Mouse (Mus musculus) cerebellum, adult (tissue): ENCODE measurements at regions not wholly inside any gene's neighbourhood (a gene's known extent, or its start where the extent isn't known, plus 50 kb on each side); places are given as distances from the start of the nearest gene placed in this dataset.
A peak's percentile ranks its signal among the peaks of the same experiment; 100 is the strongest.

ENCODE experiments used
- ATAC-seq: cut with Nextera tagmentation; 2 replicates; pipeline ENCODE4 v1.9.2; 2017; ENCODE audit warnings: mild to moderate bottlenecking, moderate library complexity, mixed read lengths; ENCODE audit not compliant: insufficient number of reproducible peaks, low FRiP score, low TSS enrichment

DNA sequence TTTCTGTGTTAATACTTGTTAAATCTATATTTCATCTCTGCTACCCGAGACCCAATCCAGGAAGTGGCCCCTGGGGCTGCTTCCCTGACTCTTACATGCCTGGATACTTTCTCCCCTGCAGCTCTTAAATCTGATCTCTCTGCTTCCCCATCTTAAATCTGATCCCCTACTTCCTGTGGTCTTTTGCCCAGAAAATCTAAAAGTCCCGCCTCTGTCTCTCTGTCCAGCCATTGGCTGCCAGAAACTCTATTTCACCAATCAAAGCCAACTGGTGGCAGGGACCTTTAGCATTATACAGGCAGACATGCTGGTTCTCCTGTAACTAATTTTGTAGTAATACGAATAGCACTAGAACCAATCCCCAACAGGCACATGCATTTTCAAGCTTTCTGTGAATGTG, 59.0 kb upstream of the Ccdc91 start:
- no peak for ATAC-seq

DNA sequence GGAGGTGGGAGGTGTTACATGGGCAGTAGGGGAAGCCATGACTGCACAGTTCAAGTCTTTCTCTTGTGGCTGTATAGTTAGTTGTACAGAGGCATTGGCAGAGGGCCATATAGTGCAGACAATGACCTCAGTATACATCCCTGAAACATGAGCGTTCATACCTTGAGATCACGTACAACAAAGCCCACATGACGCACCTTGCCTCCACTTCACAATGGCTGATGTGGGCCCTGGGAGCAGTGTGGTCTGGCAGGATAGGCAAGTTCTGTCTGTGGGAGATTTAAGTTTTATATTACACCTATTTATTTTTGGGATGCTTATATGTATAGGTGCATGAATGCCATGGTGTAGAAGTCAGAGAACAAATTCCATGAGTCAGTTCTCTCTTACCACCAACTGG, 61.9 kb upstream of the Ccdc91 start:
- ATAC-seq, result no peak

DNA sequence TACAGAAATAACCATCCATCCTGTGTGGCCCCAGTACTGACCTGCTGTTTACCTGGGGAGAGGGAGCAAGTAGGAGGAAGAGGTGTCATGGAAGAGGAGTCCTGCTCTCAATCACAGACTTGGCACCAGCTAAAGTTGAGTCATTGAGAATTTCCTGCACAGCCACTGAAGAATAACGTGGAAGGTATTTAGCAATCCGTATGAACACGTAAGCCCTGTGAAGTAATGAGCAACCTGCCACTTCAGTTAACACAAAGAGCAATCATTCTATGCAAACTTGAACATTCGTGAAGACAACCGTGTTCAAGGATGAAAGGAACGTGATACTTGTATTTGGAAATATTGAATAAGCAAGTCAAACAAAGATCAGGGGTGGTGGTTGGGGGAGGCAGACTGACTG, 77.6 kb upstream of the Ccdc91 start:
- no peak for ATAC-seq

DNA sequence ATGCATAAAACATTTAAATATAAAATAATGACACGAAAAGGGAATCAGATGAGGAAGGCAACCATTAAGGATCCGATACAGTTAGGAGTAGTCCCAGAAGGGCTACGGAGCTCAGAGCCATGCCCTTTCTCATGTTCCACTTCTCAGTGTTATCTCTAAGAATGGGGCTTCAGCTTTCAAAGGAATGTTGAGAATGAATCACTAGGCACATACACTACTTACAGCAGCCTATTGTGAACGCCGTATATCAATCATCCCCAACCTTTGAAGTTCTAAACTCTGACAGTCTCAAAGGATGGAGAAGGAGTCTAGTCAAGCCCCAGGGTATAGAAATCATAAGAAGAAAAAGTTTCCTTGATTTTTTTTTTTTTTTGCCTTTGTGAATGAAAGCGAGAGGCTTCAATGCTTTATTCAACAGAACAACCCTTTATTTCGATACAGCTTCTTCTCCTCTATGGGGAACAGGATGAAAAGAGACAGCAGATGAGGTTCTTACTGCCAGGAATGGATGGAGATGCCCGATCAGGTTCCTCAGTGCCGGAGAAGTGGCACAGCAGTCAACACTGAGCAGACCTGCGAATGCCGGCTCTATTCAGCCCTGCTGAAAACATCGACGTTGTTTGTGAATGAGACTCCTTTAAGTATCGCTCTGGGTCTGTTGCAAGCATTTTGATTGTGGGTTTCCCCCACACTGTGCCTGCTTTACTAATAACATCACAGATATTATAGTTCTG, 84.0 kb upstream of the Ccdc91 start:
- no peak for ATAC-seq

DNA sequence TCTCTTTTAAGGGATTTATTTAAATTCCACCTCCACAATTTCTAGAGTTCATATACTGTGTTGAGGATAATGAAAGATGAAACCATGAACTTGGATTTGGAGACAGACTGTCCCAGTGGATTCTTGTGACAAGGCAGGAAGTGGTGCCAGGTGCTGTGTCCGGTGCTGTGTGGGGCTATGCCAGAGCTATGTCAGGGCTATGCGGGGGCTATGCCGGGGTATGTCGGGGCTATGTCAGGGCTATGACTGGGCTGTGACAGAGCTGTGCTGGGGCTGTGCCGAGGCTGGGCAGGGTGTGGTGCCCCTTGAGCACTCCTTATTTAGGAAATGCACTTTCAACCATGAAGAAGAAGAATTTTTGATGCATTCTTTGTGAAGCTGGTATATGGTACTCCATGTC, 85.1 kb upstream of the Ccdc91 start:
- ATAC-seq, result no peak

DNA sequence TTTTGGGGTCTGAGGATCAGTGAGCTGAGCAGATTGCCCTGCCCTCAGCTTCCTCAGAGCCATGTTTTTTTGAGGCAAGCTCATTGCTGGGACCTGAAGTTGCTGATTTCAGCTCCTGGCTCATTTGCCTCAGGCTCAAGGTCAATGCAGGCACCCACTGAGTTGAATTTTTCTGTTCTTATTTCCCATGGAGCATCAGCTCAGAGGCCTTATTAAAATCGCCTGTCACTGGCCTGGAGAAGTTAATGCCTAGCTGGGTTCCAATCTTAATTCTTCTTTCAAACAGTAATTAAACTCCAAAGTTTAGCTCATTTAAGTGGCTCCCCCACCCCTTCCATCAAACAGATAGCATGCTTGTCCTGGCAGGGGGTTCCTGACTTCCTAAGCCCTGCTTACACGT, 86.9 kb upstream of the Ccdc91 start:
- ATAC-seq, result no peak

DNA sequence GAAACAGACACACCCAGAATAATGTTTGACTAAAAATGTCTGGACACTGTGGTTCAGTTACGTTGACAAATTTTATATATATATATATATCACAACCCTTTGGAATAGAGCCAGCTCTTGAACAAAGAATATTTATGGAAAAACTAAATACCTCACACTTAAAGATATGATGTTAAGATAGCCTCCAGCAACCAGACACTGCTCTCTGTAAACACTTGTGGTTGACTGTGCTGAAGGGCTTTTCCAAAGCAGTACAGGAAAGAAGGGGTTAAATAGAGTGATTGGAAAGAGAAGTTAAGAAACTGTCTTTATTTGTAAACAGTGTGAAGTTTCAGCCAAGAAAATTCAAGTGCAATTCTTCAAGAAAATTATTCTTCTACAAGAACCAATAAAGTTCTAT, 90.0 kb upstream of the Ccdc91 start:
- no peak for ATAC-seq

DNA sequence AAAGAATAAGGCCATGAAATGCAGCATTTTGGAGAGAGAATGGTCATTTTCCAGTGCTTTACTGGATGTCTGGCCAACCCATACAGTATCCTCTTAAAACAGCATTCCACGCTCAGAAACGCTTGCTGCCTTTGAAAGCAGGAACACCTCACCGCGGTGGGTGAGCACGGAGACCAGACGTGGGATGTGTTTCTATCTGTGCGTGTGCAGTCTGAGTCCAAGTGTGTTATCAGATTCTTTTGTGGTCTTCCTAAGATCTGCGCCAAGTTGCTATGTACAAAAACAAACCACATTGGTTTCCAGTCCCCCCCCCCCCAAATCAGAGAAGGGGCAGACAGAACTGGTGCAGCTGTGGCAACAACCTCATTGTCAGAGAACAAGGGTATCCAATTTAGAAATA, 95.1 kb upstream of the Ccdc91 start:
- ATAC-seq, result no peak

DNA sequence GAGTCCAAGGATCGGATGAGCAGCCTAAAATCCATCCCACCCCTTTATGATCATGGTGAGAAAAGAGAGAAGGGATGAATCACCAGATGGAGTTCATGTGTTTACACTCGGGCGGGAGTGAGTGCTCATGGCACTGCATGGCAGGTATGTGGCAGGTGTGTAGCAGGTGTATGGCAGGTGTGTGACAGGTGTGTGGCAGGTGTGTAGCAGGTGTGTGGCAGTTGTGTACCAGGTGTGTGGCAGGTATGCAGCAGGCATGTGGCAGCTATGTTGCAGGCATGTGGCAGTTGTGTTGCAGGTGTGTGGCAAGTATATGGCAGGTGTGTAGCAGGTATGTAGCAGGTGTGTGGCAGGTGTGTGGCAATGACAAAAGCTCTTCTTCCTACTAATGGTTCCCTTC, 97.9 kb upstream of the Ccdc91 start:
- no peak for ATAC-seq

DNA sequence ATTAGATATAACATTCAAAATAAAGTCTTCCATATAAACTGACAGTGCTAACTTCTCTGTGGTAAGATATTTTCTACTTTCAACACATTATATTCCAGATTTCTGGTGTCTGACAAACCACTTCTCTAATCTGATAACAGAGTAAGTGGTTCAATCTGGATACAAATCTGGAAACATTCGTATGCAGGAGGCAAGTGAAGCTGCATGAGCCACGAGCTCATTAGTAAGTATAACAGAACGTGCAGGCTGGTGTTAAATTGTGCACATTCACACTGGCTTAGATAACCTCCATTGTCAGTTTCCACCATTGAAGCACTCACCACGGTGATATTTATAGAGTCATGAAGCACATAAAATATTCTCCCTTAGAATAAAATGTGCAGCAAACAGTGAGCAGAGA, 103.9 kb upstream of the Ccdc91 start:
- ATAC-seq, result no peak

DNA sequence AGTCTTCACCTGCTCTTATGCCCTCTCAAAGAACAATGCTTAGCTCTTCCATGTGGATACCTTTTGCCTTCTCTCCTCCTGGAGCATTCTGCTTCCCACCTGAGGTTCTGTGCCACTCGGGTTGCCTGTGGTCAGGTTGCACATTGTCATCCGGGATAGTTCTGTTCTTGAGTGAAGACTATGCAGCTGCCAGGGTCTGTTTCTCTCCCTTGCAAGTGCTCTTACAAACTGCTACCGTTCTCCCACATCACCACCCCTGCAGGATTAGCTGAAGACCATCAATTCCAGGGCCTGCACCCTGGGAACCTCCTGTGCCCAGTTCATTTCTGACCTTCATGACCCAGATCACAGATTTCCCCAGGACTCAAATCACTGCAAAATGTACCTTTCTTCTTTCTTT, 104.3 kb upstream of the Ccdc91 start:
- ATAC-seq, result no peak

DNA sequence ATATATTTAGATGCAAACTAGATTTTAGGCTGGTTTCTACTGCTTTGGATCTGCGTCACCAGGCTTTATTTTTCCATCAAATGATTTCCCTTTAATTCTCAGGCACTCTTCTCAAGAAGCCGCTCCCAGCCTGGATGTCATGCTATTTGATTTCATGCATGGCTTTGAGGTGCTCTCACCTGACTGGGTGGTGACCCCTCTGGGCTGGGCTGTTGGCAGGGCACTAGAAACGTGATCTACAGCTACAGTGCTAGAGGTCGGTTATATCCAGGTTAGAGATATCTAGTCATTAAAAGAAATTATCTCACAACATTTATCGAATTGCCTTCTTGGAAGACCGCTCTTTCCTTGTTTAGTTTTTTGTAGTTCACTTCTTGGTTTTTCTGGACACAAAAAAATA, 98.9 kb upstream of the Pthlh start:
- no peak for ATAC-seq

DNA sequence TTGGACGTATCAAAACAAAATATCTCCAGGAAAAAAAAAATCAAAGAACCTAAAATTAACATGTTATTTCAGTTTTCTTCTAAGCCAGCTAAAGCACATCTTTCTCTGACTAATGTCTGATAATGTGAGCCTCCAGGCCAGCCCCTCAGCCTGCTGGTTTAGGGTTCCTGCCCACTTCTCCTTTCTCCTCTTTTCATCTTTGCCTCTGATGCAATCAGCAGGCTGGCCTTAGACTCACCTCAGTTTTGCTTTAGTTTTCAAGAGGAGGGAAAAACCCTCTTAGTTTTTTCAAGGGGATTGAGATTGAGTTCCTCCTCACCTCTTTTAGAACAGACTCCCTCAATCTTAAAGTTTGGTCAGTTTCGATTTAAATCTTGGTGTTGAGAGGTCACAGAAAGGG, 93.0 kb upstream of the Pthlh start:
- ATAC-seq, result no peak

DNA sequence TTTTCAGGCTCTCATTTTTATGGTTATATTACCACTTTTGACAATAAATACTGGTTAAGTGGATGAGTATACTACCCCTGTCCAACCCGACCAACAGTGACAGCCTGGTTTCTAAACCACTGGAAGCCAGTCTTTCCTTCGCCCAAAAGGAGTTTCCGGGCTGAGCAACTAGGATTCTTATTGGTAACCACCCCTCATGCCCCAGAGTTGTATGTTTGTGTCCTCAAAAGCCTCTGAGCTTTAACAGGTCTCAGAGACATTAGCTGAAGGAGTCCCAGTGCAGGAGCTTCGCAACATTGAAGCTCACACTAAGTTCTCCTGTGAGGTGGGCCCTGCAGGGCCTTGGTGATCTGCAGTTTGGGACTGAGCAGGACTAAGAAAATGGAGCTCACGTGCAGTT, 92.6 kb upstream of the Pthlh start:
- ATAC-seq, result no peak

DNA sequence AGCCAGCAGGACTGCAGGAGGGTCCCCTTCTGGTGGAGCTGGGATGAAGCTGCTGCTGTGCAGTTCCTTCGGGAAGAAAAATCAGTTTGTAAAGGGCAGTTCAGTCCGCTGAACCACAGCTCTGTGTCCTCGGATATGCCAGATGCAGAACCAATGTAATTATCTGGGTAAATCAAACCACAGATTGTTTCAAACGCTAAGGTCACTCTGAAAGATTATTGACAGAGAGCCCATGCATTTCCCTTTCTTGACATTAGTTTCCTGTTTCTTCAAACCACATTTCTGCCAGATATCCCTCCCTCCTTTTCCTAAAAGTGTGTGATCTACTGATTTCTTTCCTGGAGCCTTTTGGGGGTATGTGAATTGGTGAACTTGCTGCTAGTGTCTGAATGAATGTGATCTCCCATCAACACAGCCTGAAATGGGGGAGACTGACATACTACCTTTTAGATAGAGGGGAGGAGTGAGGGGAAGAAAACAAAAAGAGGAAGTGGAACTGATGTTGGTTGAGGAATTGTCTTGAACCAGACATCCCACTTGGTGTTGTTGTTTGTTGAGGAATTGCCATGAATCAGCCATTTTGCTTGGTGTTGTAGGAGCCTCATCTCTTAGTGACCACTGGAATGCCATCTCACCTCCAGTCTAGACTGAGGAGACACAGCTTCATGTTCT, 85.7 kb upstream of the Pthlh start:
- no peak for ATAC-seq

DNA sequence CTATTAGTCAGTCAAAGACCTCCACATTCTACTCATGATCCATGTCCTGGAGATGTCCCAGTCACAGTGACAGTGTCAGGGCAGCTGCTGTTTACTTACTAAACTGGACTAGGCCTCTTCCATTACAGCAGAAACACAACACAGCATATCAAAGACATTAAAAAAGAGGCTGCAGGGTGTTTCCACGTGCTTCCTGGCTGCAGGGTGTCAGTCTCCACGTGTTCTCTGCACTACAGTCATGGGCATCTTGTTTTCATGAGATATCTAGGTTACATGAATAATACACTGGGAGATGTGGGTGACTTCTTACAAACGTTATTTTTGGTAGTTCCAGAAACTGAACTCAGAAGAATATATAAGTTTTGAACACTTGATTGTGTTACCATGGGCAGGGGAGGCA, 84.6 kb upstream of the Pthlh start:
- no peak for ATAC-seq

DNA sequence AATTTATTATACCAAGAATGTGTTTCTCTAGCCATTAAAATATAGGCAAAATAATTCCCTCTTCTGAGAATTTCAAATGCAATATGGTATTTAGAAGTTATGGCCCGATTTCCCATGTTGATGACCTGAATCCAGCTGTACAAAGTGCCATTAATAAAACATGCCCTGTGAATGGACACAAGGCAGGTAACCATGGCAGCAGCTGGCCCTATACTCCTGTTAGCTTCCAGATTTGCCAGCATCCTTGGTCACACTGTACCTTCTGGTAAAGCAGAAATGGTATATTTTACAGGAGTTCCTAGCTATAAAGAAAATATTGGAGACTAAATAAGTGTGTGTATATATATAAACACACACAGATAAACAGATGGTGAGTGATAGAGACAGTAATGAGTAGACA, 77.1 kb upstream of the Pthlh start:
- ATAC-seq, result no peak

DNA sequence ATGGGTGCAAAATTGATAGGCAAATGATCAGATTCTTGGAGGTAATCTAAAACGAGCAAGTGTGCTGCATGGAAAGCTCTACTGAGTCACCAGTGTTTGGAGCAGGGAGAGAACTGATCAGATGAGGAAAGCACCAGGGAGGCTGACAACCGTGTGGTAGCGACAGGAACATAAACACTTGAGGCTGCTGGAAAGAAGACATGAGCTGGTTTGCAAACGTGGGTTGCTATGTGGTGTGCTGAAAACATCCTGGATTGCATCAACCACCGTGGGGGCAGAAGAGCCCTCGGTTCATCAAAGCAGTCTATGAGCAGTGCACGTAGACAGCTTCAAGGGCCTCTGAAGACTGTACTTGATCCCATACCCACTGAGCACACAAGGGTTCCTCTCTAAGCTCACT, 69.0 kb upstream of the Pthlh start:
- no peak for ATAC-seq

DNA sequence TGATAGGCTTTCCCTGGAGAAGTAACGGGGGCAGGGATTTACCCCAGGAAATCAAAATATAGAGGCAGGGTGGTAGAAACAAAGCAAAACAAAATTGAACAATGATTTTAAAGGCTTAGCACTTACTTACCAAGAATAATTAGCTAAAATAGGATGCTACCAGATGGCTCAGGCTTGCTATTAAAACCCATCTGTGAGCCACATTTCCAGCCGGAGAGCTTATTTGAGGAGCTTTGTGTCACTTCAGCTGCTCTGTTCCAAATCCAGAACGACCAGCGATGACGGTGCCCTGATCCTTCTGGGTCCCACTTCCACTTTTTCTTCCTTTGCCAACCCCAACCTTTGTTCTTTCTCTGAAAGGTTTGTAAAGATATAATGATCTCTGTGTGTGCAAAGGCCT, 65.2 kb upstream of the Pthlh start:
- ATAC-seq, result no peak

DNA sequence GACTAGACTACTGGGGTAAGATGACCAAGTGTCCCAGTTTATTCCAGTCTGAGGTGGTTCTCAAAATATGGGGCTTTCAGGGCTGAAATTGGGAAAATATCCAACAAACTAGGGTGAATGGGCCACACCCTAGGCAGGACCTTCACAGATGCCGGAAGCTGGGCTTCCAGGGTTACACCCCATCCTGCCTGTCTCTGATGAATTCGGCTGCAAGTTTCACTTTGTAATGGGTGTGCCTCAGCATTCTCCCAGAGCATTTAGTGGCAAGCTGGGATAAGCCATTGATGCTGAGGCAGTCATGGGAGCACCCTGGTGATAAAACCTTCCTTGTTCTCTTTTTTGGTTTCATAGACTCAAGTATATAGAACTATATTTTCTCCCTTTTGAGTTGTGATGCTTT, 60.4 kb upstream of the Pthlh start:
- no peak for ATAC-seq

DNA sequence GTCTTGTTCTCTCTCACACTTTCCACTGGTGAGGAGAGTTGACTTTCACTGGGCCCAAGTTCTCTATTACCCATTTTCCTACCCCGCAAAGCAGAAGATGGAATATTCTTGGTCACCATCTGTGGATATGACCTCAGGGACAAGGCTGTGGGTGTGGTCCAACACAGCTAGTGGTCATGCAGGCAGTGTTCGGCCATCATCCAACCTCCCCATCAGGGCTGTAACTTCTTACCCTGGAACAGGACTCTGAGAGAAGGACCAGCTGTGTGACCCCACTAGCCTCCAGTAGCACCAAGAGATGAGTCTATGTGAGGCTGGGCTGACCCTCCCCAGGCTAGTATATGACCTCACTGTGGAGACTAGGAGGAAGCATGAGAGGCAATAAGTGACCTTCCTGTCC, 54.1 kb upstream of the Pthlh start:
- no peak for ATAC-seq

DNA sequence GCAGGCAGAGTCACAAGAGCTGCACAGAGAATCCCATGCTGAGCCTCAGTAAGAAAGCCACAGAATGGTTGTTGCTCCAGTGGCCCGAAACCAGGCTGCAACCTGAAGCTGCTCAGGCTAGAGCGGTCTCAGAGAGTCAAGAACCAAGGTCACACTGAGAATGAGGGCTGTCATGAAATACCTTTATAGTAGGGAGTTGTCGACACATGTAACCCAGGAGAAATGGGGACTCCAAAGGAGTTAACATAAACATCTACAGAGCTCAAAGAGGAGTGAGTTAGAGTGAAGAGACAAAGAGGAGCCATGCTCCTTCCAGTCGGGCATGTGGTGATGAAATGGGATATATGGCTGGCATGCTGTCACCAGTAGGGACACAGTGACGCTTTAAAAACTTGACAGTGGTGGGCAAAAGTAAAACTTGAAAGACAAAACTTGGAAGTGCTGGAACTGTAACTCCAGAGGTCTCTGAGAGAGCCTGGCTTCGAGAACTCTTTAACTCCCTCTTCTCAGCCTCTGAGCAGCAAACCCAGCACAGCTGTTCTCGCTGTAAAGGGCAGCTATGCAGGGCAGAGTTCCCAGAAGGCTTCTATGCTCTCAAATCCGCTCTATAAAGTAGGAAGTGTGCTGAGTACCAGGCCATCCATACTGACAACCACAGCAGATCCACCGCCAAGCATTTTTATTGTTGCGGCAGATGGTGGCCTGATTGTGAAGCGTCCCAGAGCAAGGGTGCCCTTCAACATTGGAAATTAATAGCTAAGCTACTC, 52.9 kb upstream of the Pthlh start:
- peak; percentile 32; the same call in 1 of the 2 replicates for ATAC-seq
